Mouse (Mus musculus): ENCODE measurements around the gene Brip1.

Gene Brip1

GRCm38 (mm10) chr11:86016242-86016641 lies 184.8 kb downstream of the Brip1 start:
- DNase-seq, result no peak

- DNase-seq, result no peak
Observed at GRCm38 (mm10) chr11:86013087-86013486, 187.9 kb downstream of the Brip1 start.

DNA sequence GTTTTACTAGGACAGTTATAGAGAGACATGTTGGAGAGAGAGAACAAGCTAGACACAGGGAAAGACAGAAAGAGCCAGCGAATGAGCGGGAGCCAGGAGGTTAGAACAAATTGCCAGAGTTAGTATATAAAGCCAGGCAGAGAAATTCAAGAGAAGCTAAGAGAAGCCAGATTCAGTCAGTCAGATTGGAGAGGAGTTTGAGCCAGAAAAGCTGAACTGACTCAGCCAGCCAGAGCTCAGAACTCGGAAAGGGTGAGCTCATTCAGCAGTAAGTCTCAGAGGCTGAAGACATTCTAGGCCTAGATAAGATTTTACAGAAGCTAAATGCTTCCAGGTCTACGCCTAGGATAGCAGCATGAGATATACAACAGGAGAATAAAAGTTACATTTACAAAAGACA lies 190.5 kb downstream of the Brip1 start:
- DNase-seq, result no peak

DNA sequence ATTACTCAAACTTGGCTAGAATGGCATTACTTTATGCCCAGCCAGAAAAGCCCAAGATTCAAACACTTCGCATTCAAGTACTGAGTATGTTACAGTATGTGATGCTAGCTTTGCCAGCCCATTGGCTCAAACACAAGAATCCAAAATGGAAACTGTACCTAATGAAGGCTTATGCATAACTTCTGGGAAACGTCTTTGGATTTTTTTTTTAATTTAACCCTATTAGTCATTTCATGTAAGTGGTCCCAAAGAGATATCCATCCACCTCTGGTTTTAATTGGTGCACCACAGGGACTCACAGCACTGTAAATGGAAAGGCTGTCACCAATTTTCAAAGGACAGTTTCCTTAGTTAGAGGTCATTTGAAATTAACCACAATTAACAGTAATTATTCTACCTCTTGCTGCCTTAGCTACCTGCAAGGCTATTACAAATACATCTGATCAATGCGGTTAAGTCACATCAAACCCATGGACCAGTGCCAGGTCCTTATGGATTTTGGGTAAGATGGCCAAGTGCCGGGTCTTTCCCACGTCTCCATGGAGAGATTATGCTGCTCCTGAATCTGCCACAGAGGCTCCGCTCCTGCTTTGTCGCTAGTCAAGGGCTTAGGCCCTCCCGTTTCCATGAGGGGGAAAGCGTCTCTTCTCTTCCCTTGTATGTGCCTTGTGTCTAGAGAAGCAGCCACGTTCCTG lies 192.6 kb downstream of the Brip1 start:
- no peak for DNase-seq
